Mouse (Mus musculus): ENCODE data around the gene Trmt112.

Gene Trmt112

GRCm38 (mm10) chr19:6926559-6927255 lies 17.2 kb downstream of the Trmt112 start:
- DNase-seq: peak in 1 of 2 experiments; percentile 77

GRCm38 (mm10) chr19:6928080-6928479 lies 18.6 kb downstream of the Trmt112 start:
- no peak for DNase-seq

- no peak for DNase-seq
Measured at GRCm38 (mm10) chr19:6931002-6931401, 21.5 kb downstream of the Trmt112 start.

GRCm38 (mm10) chr19:6932018-6932417 lies 22.5 kb downstream of the Trmt112 start:
- no peak for DNase-seq

- DNase-seq: no peak
Measured at GRCm38 (mm10) chr19:6933102-6933435, 23.6 kb downstream of the Trmt112 start.

- peak in 1 of 2 experiments; percentile 52 for DNase-seq
Measured at GRCm38 (mm10) chr19:6933436-6934194, 24.1 kb downstream of the Trmt112 start.

GRCm38 (mm10) chr19:6934195-6934977 lies 24.9 kb downstream of the Trmt112 start, which contains the start of gene Kcnk4:
Gene Kcnk4 (minus strand): TSS chr19:6934515.
- DNase-seq: no peak

GRCm38 (mm10) chr19:6936299-6936698 lies 26.8 kb downstream of the Trmt112 start:
- DNase-seq: peak in 1 of 2 experiments; percentile 66

- no peak for DNase-seq
Measured at GRCm38 (mm10) chr19:6937541-6938465, 28.3 kb downstream of the Trmt112 start.

GRCm38 (mm10) chr19:6939106-6940002 lies 29.9 kb downstream of the Trmt112 start:
- DNase-seq: no peak

- peak in 1 of 2 experiments; percentile 24 for DNase-seq
Measured at GRCm38 (mm10) chr19:6940396-6941351, 31.2 kb downstream of the Trmt112 start.

GRCm38 (mm10) chr19:6941372-6942248 lies 32.1 kb downstream of the Trmt112 start, which contains the start of gene Bad:
Gene Bad (plus strand): TSS chr19:6941861.
- peak; percentile 94 to 97 for DNase-seq

- peak; percentile 98 to 99 for DNase-seq
Measured at GRCm38 (mm10) chr19:6942249-6942691, 32.8 kb downstream of the Trmt112 start, which contains the start of gene Gpr137. Gene Gpr137 (minus strand): TSS chr19:6942480.

- no peak for DNase-seq
Measured at GRCm38 (mm10) chr19:6942764-6943163, 33.3 kb downstream of the Trmt112 start.

- no peak for DNase-seq
Measured at GRCm38 (mm10) chr19:6943709-6944108, 34.2 kb downstream of the Trmt112 start.

GRCm38 (mm10) chr19:6947742-6948141 lies 38.2 kb downstream of the Trmt112 start:
- no peak for DNase-seq

- DNase-seq: no peak
Measured at GRCm38 (mm10) chr19:6948186-6948585, 38.7 kb downstream of the Trmt112 start.

- DNase-seq: no peak
Measured at GRCm38 (mm10) chr19:6949532-6949931, 40.0 kb downstream of the Trmt112 start.

GRCm38 (mm10) chr19:6949951-6950350 lies 40.5 kb downstream of the Trmt112 start:
- DNase-seq: no peak

All from kidney, postnatal 36 days (tissue).